Mouse (Mus musculus) hindbrain, embryonic 16.5 days (tissue): ENCODE data around the gene Rnf183. TPM values are rescaled to one million over a fixed set of nuclear protein-coding genes. Genes with fewer than 3 reads are reported as not detected.

ENCODE experiments used
- ATAC-seq: fragments of 200-750 bp; cut with Nextera tagmentation; 2 replicates; pipeline ENCODE4 v1.8.0; 2017; ENCODE audit warnings: moderate TSS enrichment, moderate library complexity
- H3K27ac ChIP-seq: fragments of 300-500 bp; sonication (generic); 2 replicates; pipeline ENCODE4 v1.5.1; 2014; ENCODE audit warnings: low read depth, mild to moderate bottlenecking, control low read depth, low read length, moderate library complexity
- H3K27me3 ChIP-seq: fragments of 300-500 bp; sonication (generic); replicated peaks from 2 replicates; pipeline ENCODE4 v1.6.1; 2014; ENCODE audit warnings: low read length; ENCODE audit not compliant: control insufficient read depth, insufficient read depth
- H3K36me3 ChIP-seq: fragments of 300-500 bp; sonication (generic); 2 replicates; pipeline ENCODE4 v1.6.1; 2014; ENCODE audit warnings: mild to moderate bottlenecking, low read length, moderate library complexity, mixed read lengths; ENCODE audit not compliant: control insufficient read depth, insufficient read depth
- H3K4me1 ChIP-seq: fragments of 300-500 bp; sonication (generic); 2 replicates; pipeline ENCODE4 v1.6.1; 2014; ENCODE audit warnings: low read depth, low read length; ENCODE audit not compliant: control insufficient read depth, insufficient read depth
- H3K4me2 ChIP-seq: fragments of 300-500 bp; sonication (generic); 2 replicates; pipeline ENCODE4 v1.6.1; 2014; ENCODE audit warnings: mild to moderate bottlenecking, low read length, control low read depth, moderate library complexity
- H3K4me3 ChIP-seq: fragments of 300-500 bp; sonication (generic); 2 replicates; pipeline ENCODE4 v1.5.1; 2014; ENCODE audit warnings: mild to moderate bottlenecking, low read length, control low read depth, moderate library complexity
- H3K9ac ChIP-seq: fragments of 300-500 bp; sonication (generic); 2 replicates; pipeline ENCODE4 v1.6.1; 2014; ENCODE audit warnings: low read depth, mild to moderate bottlenecking, control low read depth, low read length, moderate library complexity
- H3K9me3 ChIP-seq: fragments of 300-500 bp; sonication (generic); 2 replicates; pipeline ENCODE4 v1.6.1; 2014; ENCODE audit warnings: mild to moderate bottlenecking, low read length, moderate library complexity; ENCODE audit not compliant: control insufficient read depth
- WGBS: fragments of 180-500 bp; shearing (Covaris S2); extraction: QIAGEN DNeasy Blood & Tissue Kit; methylation state at CpG from one replicate; pipeline ENCODE4 v1.1.7; 2014; 5-methylcytosine and 5-hydroxymethylcytosine counted together
- polyA plus RNA-seq: library from polyadenylated mRNA; unstranded; fragments of >200 nt; fragmentation: Nextera tagmentation; extraction: Ambion mirVana; gene quantifications from 2 replicates; pipeline ENCODE4 v1.2.1, GENCODE M21; 2015

Gene Rnf183
- polyA plus RNA-seq, 1 experiment from 2014 or later = 0.29 TPM

DNA sequence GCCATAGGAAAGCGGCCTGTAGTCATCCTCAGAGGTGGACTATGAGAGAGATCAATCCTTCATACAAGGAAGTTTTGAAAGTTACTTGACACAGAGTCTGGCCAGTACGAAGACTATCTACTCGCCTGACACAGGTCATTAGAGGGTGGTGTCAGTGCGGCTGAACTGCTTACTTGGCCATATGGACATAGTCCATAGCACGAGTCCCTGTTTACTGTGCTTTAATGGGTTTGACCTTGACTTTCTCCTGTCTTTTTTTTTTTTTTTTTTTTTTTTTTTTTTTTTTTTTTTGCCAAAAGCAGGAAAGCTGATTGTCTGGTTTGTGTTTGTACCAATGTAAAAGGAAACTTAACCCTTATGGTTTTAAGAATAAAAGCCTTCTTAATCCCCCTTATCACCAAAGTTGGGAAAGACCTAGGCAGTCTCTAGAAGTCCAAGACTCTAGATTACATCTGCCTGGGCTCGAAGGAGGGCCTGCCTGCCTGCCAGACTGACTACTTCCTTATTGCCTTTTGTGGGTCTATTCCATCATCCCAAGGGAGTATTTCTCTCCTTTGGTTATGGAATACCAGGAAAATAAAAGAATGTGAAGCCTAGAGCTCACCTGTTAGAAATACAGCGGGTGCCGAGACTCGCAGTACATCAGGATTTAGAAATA, 55.2 kb downstream of the Rnf183 start:
- no peak overlapping the region for H3K4me3 ChIP-seq
- no peaks in the 10 kb centered on the region for H3K27me3 ChIP-seq
- no peaks in the 10 kb centered on the region for H3K36me3 ChIP-seq
- H3K9ac ChIP-seq = no peak overlapping the region
- no peaks in the 10 kb centered on the region for H3K9me3 ChIP-seq
- no peak for ATAC-seq
- H3K4me1 ChIP-seq = no peaks in the 10 kb centered on the region
- H3K27ac ChIP-seq = no peak overlapping the region
- H3K4me2 ChIP-seq = no peak overlapping the region
- 94% methylated on average over 9 of the region's 9 CpGs for WGBS

Other genes with a start within 250 kb of the Rnf183 start
- gene Zfp37, start 204.2 kb downstream of the Rnf183 start, polyA plus RNA-seq = 26.5 and 31.5 TPM in 2 replicates
- gene Slc31a2, start 172.7 kb downstream of the Rnf183 start, polyA plus RNA-seq = 17.7 and 18.2 TPM in 2 replicates
- 22.9 and 24.6 TPM in 2 replicates for gene Fkbp15, start 74.7 kb downstream of the Rnf183 start, polyA plus RNA-seq
- gene Slc31a1, start 74.5 kb downstream of the Rnf183 start, polyA plus RNA-seq = 50.0 and 51.1 TPM in 2 replicates
- gene Cdc26, start 26.6 kb downstream of the Rnf183 start, polyA plus RNA-seq = 71.0 and 72.2 TPM in 2 replicates
- 12.4 and 15.8 TPM in 2 replicates for gene Prpf4, start 26.5 kb downstream of the Rnf183 start, polyA plus RNA-seq
- 14.4 and 16.0 TPM in 2 replicates for gene Wdr31, start 35.6 kb upstream of the Rnf183 start, polyA plus RNA-seq
- gene Bspry, start 44.8 kb upstream of the Rnf183 start, polyA plus RNA-seq = 0.63 and 0.80 TPM in 2 replicates
- 11.2 and 11.5 TPM in 2 replicates for gene Hdhd3, start 68.2 kb upstream of the Rnf183 start, polyA plus RNA-seq
- gene Alad, start 84.7 kb upstream of the Rnf183 start, polyA plus RNA-seq = 72.2 and 75.6 TPM in 2 replicates
- 61.8 and 62.3 TPM in 2 replicates for gene Pole3, start 89.8 kb upstream of the Rnf183 start, polyA plus RNA-seq
- 0.53 and 0.71 TPM in 2 replicates for gene 4933430I17Rik, start 90.1 kb upstream of the Rnf183 start, polyA plus RNA-seq
- 58.1 and 64.6 TPM in 2 replicates for gene Rgs3, start 124.6 kb upstream of the Rnf183 start, polyA plus RNA-seq